Mouse (Mus musculus) lung, postnatal 4 days (tissue): ENCODE results near the gene Sfxn5.

Source experiments
- DNase-seq, 2 experiments: peaks; one replicate each; pipeline ENCODE4 v3.0.0; 2021

Gene Sfxn5

GRCm38 (mm10) chr6:85280871-85281270 is 52.4 kb downstream of the Sfxn5 start:
- no peak for DNase-seq

DNA sequence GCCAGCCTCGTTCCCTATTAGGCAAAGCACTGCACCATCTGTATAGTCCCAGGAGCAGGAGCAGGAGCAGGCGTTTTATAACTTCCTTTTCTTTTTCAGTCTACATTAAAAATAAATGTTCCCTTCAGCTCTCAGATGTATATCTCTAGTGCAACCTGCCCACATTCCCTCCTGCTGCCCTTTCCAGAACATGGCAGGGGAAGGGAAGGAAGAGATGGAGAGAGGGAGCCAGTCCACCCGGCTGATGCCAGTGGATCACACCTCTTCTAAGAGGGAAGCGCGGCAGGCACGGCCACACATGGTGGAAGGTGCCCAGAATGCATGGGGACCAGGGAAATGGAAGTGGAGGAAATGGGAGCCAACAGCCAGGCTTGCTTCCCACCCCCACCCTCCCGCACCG is 56.7 kb downstream of the Sfxn5 start:
- DNase-seq: no peak

GRCm38 (mm10) chr6:85272436-85272835 is 60.8 kb downstream of the Sfxn5 start:
- DNase-seq: no peak

- DNase-seq: no peak
Observed at GRCm38 (mm10) chr6:85266060-85266459, 67.2 kb downstream of the Sfxn5 start.

- DNase-seq: no peak
Observed at GRCm38 (mm10) chr6:85264982-85265518, 68.2 kb downstream of the Sfxn5 start.

DNA sequence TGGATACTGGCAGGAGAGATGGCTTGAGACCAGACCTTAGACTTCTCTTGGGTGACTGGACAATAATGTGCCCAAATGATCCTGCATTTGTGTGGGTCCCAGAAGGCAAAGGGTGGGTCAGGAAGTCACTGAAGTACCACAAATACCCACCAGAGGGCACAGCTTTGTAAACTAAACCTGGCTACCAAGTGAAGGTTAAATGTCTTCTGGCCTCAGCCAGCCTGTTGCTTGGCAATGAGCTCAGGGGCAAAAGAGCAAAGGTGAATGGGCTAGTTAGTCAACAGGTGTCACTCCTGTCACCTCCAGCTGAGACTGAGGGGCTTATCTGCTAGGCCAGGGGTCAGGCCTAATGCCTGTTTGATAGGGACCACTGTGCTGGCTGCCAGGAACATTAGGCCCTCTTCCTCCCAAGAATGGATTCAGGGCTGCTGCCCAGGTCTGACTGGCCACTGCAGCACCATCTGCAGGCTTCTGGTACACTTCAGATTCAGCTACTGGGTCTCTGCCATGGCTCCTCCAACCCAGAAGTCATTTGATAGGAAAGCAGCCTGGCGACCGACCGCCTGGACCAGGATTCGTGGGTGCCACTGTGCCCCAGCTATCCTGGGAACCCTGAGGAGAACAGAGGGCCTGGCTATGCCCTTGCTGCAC is 70.2 kb downstream of the Sfxn5 start:
- peak in 1 of 2 experiments; percentile 60 for DNase-seq

- DNase-seq: no peak
Observed at GRCm38 (mm10) chr6:85259094-85259630, 74.1 kb downstream of the Sfxn5 start.

GRCm38 (mm10) chr6:85255578-85255977 is 77.6 kb downstream of the Sfxn5 start:
- DNase-seq: no peak

GRCm38 (mm10) chr6:85253994-85254541 is 79.2 kb downstream of the Sfxn5 start:
- DNase-seq: peak in 1 of 2 experiments; percentile 14

GRCm38 (mm10) chr6:85253275-85253674 is 79.9 kb downstream of the Sfxn5 start:
- no peak for DNase-seq

DNA sequence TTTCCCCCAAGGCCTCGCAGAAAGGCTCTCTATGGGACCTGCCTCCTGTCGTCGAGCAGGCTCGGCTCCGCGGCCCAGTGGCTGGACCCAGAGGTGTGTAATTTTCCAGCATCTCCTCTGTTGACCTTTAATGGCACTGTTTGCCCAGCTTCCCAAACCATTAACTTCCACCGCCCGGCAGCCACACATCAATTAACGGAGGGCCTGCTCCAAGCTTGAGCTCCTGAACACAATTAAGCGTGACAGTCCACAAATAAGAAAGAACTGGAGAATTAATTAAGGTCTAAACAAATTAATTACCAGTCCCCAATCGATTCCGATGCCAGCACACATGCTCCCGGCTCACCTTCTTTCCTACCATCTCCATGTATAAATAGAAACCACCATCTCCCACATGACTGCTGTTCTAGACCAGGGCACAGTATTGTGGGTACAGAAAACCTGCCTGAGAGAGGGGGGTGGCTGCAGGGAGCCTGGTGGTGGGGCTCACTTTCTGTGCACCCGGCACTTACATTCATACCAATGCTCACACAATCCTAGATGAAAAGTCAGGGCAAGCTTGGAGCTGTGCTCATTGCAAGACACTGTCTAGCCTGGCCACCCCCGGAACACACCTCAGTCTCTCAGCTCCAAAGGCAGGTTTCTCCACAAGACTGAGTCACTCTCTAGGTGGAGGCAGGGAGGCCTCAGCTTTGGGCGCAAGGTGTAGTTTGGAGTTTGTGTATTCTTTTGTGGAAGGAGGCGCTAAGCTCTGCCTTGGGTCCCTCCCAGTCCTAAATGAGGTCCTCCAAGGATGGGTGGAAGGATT is 80.8 kb downstream of the Sfxn5 start:
- DNase-seq: no peak

DNA sequence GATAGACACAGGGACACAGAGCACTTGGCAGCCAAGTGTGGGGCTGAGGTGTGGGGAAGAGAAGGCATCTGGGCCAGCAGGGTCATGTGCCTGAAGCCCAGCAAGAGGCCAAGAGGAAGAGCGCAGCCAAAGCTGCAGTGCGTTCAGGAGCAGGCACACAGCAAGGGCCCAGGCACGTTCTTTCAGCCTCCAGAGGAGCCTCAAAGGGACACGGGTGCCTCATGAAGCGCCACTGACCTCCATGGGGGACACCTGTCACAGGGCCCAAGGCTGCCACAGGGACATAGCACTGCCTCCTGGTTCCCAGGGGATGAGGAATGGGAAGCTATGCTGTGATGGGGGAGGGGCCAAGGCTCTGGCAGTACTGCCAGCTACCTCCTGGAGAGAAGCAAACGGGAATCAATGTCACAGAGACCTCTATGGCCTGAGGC is 82.4 kb downstream of the Sfxn5 start:
- DNase-seq: no peak

- DNase-seq: no peak
Observed at GRCm38 (mm10) chr6:85249821-85250220, 83.4 kb downstream of the Sfxn5 start.

GRCm38 (mm10) chr6:85239044-85239489 is 94.2 kb downstream of the Sfxn5 start:
- DNase-seq: peak; percentile 61 to 79

- no peak for DNase-seq
Observed at GRCm38 (mm10) chr6:85237595-85238337, 95.5 kb downstream of the Sfxn5 start.

DNA sequence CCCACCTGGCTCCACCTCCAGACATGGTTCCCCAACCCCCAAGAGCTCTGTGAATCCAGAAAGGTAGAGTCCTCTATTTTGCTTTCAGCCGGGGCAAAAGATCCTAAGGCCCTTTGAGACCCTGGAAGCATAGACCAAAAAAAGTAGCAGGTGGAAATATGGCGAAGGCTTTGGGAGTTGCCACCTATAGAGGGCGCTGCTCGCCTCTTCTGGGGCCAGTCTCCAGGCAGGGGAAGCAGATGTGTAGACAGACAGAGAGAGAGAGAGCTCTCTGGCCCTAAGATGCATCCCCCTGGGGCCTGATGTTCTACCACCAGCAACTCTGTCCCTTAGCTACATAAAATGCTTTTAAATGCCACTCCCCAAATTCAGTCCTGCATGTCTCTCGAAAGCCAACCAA is 96.2 kb downstream of the Sfxn5 start:
- peak in 1 of 2 experiments; percentile 12 for DNase-seq

GRCm38 (mm10) chr6:85234796-85235195 is 98.4 kb downstream of the Sfxn5 start:
- no peak for DNase-seq

DNA sequence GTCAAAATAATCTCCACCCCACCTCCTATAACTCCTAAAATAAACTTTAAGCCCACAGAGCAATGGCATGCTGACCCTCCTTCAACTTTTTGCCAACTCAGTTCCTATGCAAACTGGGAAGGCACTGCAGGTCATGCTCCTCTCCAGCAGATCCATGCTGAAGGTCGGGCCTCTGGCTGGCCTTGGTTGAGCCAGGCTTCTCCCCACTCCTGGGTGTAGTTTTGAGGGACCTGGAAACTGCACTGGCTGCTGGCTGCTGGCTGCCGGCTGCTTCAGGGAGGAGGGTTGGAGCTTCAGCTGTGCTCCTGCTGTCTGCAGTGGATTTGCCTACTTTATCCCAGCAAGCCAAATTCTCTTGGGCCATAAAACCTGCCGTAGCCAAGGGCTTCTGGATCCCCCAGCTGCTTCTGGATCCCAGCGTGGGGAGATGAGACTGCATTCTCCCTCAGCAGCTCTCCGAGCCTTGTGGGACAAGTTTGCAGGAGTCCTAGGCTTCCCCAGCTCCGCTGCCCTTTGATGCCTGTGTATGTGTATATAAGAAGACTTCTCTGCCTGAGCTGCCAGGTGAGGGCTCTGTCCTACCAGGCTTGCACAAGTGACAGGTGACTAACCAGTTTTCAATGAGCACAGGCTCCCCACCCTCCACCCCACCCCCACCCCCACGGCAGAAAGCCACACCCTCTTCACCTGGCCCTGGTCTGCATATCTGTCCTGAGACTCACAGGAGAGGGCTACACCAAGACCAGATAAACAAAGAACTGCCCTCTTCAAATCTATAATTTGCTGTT is 100.2 kb downstream of the Sfxn5 start:
- no peak for DNase-seq

GRCm38 (mm10) chr6:85232045-85232444 is 101.2 kb downstream of the Sfxn5 start:
- no peak for DNase-seq

- no peak for DNase-seq
Observed at GRCm38 (mm10) chr6:85231469-85231868, 101.8 kb downstream of the Sfxn5 start.

DNA sequence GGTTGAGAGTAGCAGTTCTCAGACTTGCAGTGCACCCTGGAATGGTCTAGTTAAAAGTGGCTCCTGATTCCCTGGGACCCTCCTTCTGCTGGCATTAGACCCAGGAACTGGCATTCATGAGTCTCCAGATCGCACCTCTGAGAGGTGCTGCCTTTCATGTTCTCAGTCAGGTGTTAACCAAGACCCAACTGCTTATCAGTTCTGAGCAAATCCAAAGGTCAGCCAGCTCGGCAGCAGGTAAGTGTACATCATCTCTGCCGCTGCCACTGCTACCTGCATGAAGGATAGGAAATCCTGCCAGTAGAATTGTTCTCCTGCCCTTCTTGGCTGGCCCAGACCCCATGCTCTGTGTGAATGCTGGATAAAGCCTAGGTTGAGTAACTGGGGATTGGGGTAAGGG is 102.5 kb downstream of the Sfxn5 start:
- DNase-seq: no peak

- DNase-seq: no peak
Observed at GRCm38 (mm10) chr6:85227520-85227919, 105.7 kb downstream of the Sfxn5 start.
